Mouse (Mus musculus): ENCODE data around the gene Zscan25. TPM values are rescaled to one million over a fixed set of nuclear protein-coding genes. Genes with fewer than 3 reads are reported as not detected.
A peak's percentile ranks its signal among the peaks of the same experiment; 100 is the strongest.
"Not testable (repeated sequence)": the region's sequence is repeated elsewhere in the genome, so short reads cannot be mapped to it uniquely, and the experiment has no call there.

Gene Zscan25
- total RNA-seq (2014; rRNA removed): 20.9 and 27.4 TPM in 2 replicates
- 0.48 and 0.65 TPM in 2 replicates for polyA plus RNA-seq (2015; fragmentation: Nextera tagmentation; extraction: Ambion mirVana)

- H3K4me1 ChIP-seq (ENCODE audit: insufficient read depth): 0 out of 2 replicates have a peak, but pooled peaks cover 8% of the 10 kb centered on the region
- DNase-seq (peak; percentile 92), ATAC-seq (peak; percentile 99)
- no peak for TF ChIP-seq CTCF (IDR thresholded peaks at IDR 0.05; ENCODE audit: low read depth)
- peak within 1 kb of the TSS; percentile 85 for H3K9ac ChIP-seq
- WGBS: under 1% methylated on average over 50 of the region's 50 CpGs
- peak within 1 kb of the TSS; percentile 80 for H3K27ac ChIP-seq (ENCODE audit: low read depth, low read length)
- peak within 1 kb of the TSS; percentile 74 for H3K4me2 ChIP-seq (ENCODE audit: low read depth)
- H3K36me3 ChIP-seq (ENCODE audit: insufficient read depth): peaks cover 19% of the 10 kb centered on the region
- H3K9me3 ChIP-seq (ENCODE audit: low read length): no peaks in the 10 kb centered on the region
- peak within 1 kb of the TSS; percentile 66 for H3K4me3 ChIP-seq (ENCODE audit: low read depth, low read length)
- H3K27me3 ChIP-seq (ENCODE audit: insufficient read depth, low read length): no peaks in the 10 kb centered on the region
Observed at GRCm38 (mm10) chr5:145280371-145281143, at the start of gene Zscan25. Gene Zscan25, plus strand, starts transcription at chr5:145280500.

GRCm38 (mm10) chr5:145230641-145231040 lies 49.7 kb upstream of the Zscan25 start:
- H3K4me3 ChIP-seq (ENCODE audit: low read depth, low read length): peak overlapping the region; percentile 93; the same call in 1 of the 2 replicates
- H3K9ac ChIP-seq: peak overlapping the region; percentile 95; the same call in 1 of the 2 replicates
- DNase-seq: no peak
- peaks cover 8% of the 10 kb centered on the region; the same call in 1 of the 2 replicates for H3K4me1 ChIP-seq (ENCODE audit: insufficient read depth)
- no peak for ATAC-seq
- no peak for TF ChIP-seq CTCF (IDR thresholded peaks at IDR 0.05; ENCODE audit: low read depth)
- no peaks in the 10 kb centered on the region for H3K9me3 ChIP-seq (ENCODE audit: low read length)
- peaks cover 24% of the 10 kb centered on the region for H3K36me3 ChIP-seq (ENCODE audit: insufficient read depth)
- peak overlapping the region; percentile 64 for H3K4me2 ChIP-seq (ENCODE audit: low read depth)
- peak overlapping the region; percentile 90; the same call in 1 of the 2 replicates for H3K27ac ChIP-seq (ENCODE audit: low read depth, low read length)
- 87% methylated on average over 4 of the region's 4 CpGs for WGBS
- H3K27me3 ChIP-seq (ENCODE audit: insufficient read depth, low read length): no peaks in the 10 kb centered on the region

- ATAC-seq (peak; percentile 99), DNase-seq (peak; percentile 98)
- under 1% methylated on average over 41 of the region's 42 CpGs for WGBS
- no peak for TF ChIP-seq CTCF (IDR thresholded peaks at IDR 0.05; ENCODE audit: low read depth)
- Histone ChIP-seq H3K27me3 (ENCODE audit: insufficient read depth, low read length) (no peaks in the 10 kb centered on the region), H3K9me3 (ENCODE audit: low read length) (no peaks in the 10 kb centered on the region), H3K4me3 (ENCODE audit: low read depth, low read length) (peak within 1 kb of the TSS; percentile 93), H3K4me2 (ENCODE audit: low read depth) (peak within 1 kb of the TSS; percentile 64), H3K36me3 (ENCODE audit: insufficient read depth) (peaks cover 29% of the 10 kb centered on the region), H3K4me1 (ENCODE audit: insufficient read depth) (peaks cover 8% of the 10 kb centered on the region; the same call in 1 of the 2 replicates), H3K27ac (ENCODE audit: low read depth, low read length) (peak within 1 kb of the TSS; percentile 90), H3K9ac (peak within 1 kb of the TSS; percentile 95)
Observed at GRCm38 (mm10) chr5:145231367-145231871, 48.9 kb upstream of the Zscan25 start, which contains the start of gene Zfp655. Gene Zfp655, plus strand, starts transcription at chr5:145231715.

GRCm38 (mm10) chr5:145231893-145232411 lies 48.3 kb upstream of the Zscan25 start:
- Histone ChIP-seq H3K27ac (ENCODE audit: low read depth, low read length) (peak overlapping the region; percentile 90), H3K4me3 (ENCODE audit: low read depth, low read length) (peak overlapping the region; percentile 93), H3K4me1 (ENCODE audit: insufficient read depth) (peaks cover 8% of the 10 kb centered on the region; the same call in 1 of the 2 replicates), H3K27me3 (ENCODE audit: insufficient read depth, low read length) (no peaks in the 10 kb centered on the region), H3K9ac (peak overlapping the region; percentile 95), H3K4me2 (ENCODE audit: low read depth) (peak overlapping the region; percentile 64), H3K36me3 (ENCODE audit: insufficient read depth) (peaks cover 33% of the 10 kb centered on the region), H3K9me3 (ENCODE audit: low read length) (no peaks in the 10 kb centered on the region)
- no peak for DNase-seq
- WGBS: under 1% methylated on average over 49 of the region's 49 CpGs
- no peak; the same call in none of the 2 replicates for ATAC-seq
- TF ChIP-seq CTCF (IDR thresholded peaks at IDR 0.05; ENCODE audit: low read depth): no peak

- ATAC-seq (no peak), DNase-seq (peak; percentile 38)
- Histone ChIP-seq H3K27me3 (ENCODE audit: insufficient read depth, low read length) (no peaks in the 10 kb centered on the region), H3K9ac (no peak overlapping the region), H3K4me1 (ENCODE audit: insufficient read depth) (peaks cover 8% of the 10 kb centered on the region; the same call in 1 of the 2 replicates), H3K4me3 (ENCODE audit: low read depth, low read length) (no peak overlapping the region), H3K36me3 (ENCODE audit: insufficient read depth) (peaks cover 50% of the 10 kb centered on the region), H3K4me2 (ENCODE audit: low read depth) (no peak overlapping the region), H3K9me3 (ENCODE audit: low read length) (no peaks in the 10 kb centered on the region), H3K27ac (ENCODE audit: low read depth, low read length) (no peak overlapping the region)
- peak; percentile 70 for TF ChIP-seq CTCF (IDR thresholded peaks at IDR 0.05; ENCODE audit: low read depth)
Observed at GRCm38 (mm10) chr5:145234636-145235035, 45.7 kb upstream of the Zscan25 start.

- H3K36me3 ChIP-seq (ENCODE audit: insufficient read depth): peaks cover 23% of the 10 kb centered on the region
- H3K4me3 ChIP-seq (ENCODE audit: low read depth, low read length): no peak overlapping the region
- H3K27ac ChIP-seq (ENCODE audit: low read depth, low read length): no peak overlapping the region
- no peak for DNase-seq
- no peaks in the 10 kb centered on the region for H3K9me3 ChIP-seq (ENCODE audit: low read length)
- TF ChIP-seq CTCF (IDR thresholded peaks at IDR 0.05; ENCODE audit: low read depth): no peak
- no peaks in the 10 kb centered on the region for H3K27me3 ChIP-seq (ENCODE audit: insufficient read depth, low read length)
- WGBS: 93% methylated on average over 3 of the region's 3 CpGs
- H3K9ac ChIP-seq: no peak overlapping the region
- no peaks in the 10 kb centered on the region for H3K4me1 ChIP-seq (ENCODE audit: insufficient read depth)
- no peak overlapping the region for H3K4me2 ChIP-seq (ENCODE audit: low read depth)
- ATAC-seq: no peak
Observed at GRCm38 (mm10) chr5:145249520-145249919, 30.8 kb upstream of the Zscan25 start.

- not testable (repeated sequence) for H3K4me3 ChIP-seq (ENCODE audit: low read depth, low read length); H3K4me2 ChIP-seq (ENCODE audit: low read depth); H3K27me3 ChIP-seq (ENCODE audit: insufficient read depth, low read length); ATAC-seq; H3K27ac ChIP-seq (ENCODE audit: low read depth, low read length); H3K36me3 ChIP-seq (ENCODE audit: insufficient read depth); H3K9ac ChIP-seq; H3K4me1 ChIP-seq (ENCODE audit: insufficient read depth); H3K9me3 ChIP-seq (ENCODE audit: low read length); DNase-seq
- WGBS: 86% methylated on average over 2 of the region's 2 CpGs
Observed at GRCm38 (mm10) chr5:145273568-145273967, 6.7 kb upstream of the Zscan25 start.
